Mouse (Mus musculus): ENCODE results near the gene Cdk20. TPM values are rescaled to one million over a fixed set of nuclear protein-coding genes. Genes with fewer than 3 reads are reported as not detected.
"Not testable (repeated sequence)": the region's sequence is repeated elsewhere in the genome, so short reads cannot be mapped to it uniquely, and the experiment has no call there.

Gene Cdk20
- total RNA-seq, 2 experiments from 2014 or later = 1.9 to 2.3 TPM

- intact Hi-C loops (cut with DNase I) = no loop called here
- DNase-seq = no peak
Observed at GRCm38 (mm10) chr13:64421386-64421785, 10.7 kb upstream of the Cdk20 start.

GRCm38 (mm10) chr13:64421952-64422606 is 10.0 kb upstream of the Cdk20 start:
- intact Hi-C loops (cut with DNase I) = no loop called here
- no peak for DNase-seq

- no peak for DNase-seq
Observed at GRCm38 (mm10) chr13:64422607-64422957, 9.5 kb upstream of the Cdk20 start.

GRCm38 (mm10) chr13:64424347-64424746 is 7.8 kb upstream of the Cdk20 start:
- DNase-seq = no peak
- intact Hi-C loops (cut with DNase I) = no loop called here

More at GRCm38 (mm10) chr13:64422607-64422957, 9.5 kb upstream of the Cdk20 start:
- intact Hi-C loops (cut with DNase I) = no loop called here

GRCm38 (mm10) chr13:64425280-64425679 is 6.8 kb upstream of the Cdk20 start:
- DNase-seq = no peak
- intact Hi-C loops (cut with DNase I) = no loop called here

GRCm38 (mm10) chr13:64429328-64429727 is 2.8 kb upstream of the Cdk20 start:
- no peak for DNase-seq
- intact Hi-C loops (cut with DNase I) = no loop called here

- intact Hi-C loops (cut with DNase I) = loop anchor here (2.0 to 10.0 kb wide), 3 partner anchors 123 to 253 kb away; no protein-coding TSS in a partner anchor
- DNase-seq = no peak
Observed at GRCm38 (mm10) chr13:64437801-64438200, 5.7 kb downstream of the Cdk20 start.

GRCm38 (mm10) chr13:64438863-64439452 is 6.8 kb downstream of the Cdk20 start:
- DNase-seq = peak; percentile 31 to 63
- intact Hi-C loops (cut with DNase I) = loop anchor here (2.0 to 10.0 kb wide), 3 partner anchors 124 to 254 kb away; no protein-coding TSS in a partner anchor

- intact Hi-C loops (cut with DNase I) = loop anchor here (2.0 to 10.0 kb wide), 3 partner anchors 125 to 255 kb away; no protein-coding TSS in a partner anchor
- DNase-seq = no peak
Observed at GRCm38 (mm10) chr13:64439471-64439870, 7.4 kb downstream of the Cdk20 start.

- intact Hi-C loops (cut with DNase I) = no loop called here
Observed at GRCm38 (mm10) chr13:64440592-64440991, 8.5 kb downstream of the Cdk20 start.

GRCm38 (mm10) chr13:64443263-64443894 is 11.3 kb downstream of the Cdk20 start:
- no peak for DNase-seq
- intact Hi-C loops (cut with DNase I) = no loop called here

More at GRCm38 (mm10) chr13:64440592-64440991, 8.5 kb downstream of the Cdk20 start:
- no peak for DNase-seq

GRCm38 (mm10) chr13:64445254-64445920 is 13.3 kb downstream of the Cdk20 start:
- intact Hi-C loops (cut with DNase I) = no loop called here

GRCm38 (mm10) chr13:64447947-64448346 is 15.8 kb downstream of the Cdk20 start:
- no peak for DNase-seq
- intact Hi-C loops (cut with DNase I) = no loop called here

More at GRCm38 (mm10) chr13:64445254-64445920, 13.3 kb downstream of the Cdk20 start:
- DNase-seq = no peak

- intact Hi-C loops (cut with DNase I) = no loop called here
- DNase-seq = no peak
Observed at GRCm38 (mm10) chr13:64448729-64449128, 16.6 kb downstream of the Cdk20 start.

GRCm38 (mm10) chr13:64450001-64450794 is 18.1 kb downstream of the Cdk20 start:
- intact Hi-C loops (cut with DNase I) = no loop called here
- DNase-seq = no peak

- intact Hi-C loops (cut with DNase I); DNase-seq: not testable (repeated sequence)
Observed at GRCm38 (mm10) chr13:64457225-64457978, 25.3 kb downstream of the Cdk20 start.

GRCm38 (mm10) chr13:64458181-64458580 is 26.1 kb downstream of the Cdk20 start:
- DNase-seq = no peak
- intact Hi-C loops (cut with DNase I) = no loop called here

- no peak for DNase-seq
- intact Hi-C loops (cut with DNase I) = no loop called here
Observed at GRCm38 (mm10) chr13:64462581-64462980, 30.5 kb downstream of the Cdk20 start.

GRCm38 (mm10) chr13:64465166-64465565 is 33.1 kb downstream of the Cdk20 start:
- intact Hi-C loops (cut with DNase I) = no loop called here
- DNase-seq = no peak

All from gastrocnemius, postnatal 36 days (tissue).